Mouse (Mus musculus) thymus, adult 2 months (tissue): Measurements from ENCODE around the gene Zc3hav1l.

Source experiments
- CTCF ChIP-seq: fragments of 200-500 bp; IDR thresholded peaks from 2 replicates; pipeline ENCODE4 v1.5.1; 2012; ENCODE audit warnings: mild to moderate bottlenecking, control low read depth, low read length, moderate library complexity, borderline replicate concordance; ENCODE audit not compliant: control insufficient read depth, poor library complexity, insufficient read depth; ENCODE audit errors: extremely low read depth
- POLR2A ChIP-seq: fragments of 200-500 bp; IDR thresholded peaks from 2 replicates; pipeline ENCODE4 v1.6.1; 2012; ENCODE audit warnings: mild to moderate bottlenecking, low read length, control low read depth, moderate library complexity; ENCODE audit not compliant: control insufficient read depth, poor library complexity, insufficient read depth; ENCODE audit errors: extremely low read depth

DNA sequence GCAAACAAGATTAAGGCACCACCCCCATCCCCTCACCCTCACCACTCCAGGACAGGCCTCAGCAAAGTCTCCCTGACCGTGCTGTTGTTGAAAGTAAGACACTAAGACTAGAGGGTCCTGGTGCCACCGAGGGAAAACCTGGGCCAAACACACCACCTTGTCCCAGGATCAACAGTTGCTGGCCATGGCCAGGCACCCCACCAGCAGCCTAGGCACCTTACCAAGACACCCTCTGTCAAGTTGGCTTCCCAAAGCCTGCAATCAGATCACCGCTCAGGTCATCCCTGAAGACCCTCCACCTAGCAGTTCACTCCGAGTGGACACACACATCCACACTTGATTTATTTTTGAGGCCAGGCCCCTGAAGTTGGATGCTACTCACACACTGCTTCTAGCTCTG is 47.6 kb downstream of the Zc3hav1l start:
- TF ChIP-seq CTCF (no peak), POLR2A (no peak)
